ENCODE assay signal across 21 mouse cellular contexts in genomic region chr7:18986503-18986902, GRCm38 (mm10). TPM values are rescaled to one million over a fixed set of nuclear protein-coding genes. Genes with fewer than 3 reads are reported as not detected.
"Had no signal": no experiment of that assay in that cellular context is flagged by ENCODE, and none has a peak within 500 bp of the region (broad histone marks: within the 10 kb centered on the region; RNA-seq: fewer than 3 reads in every experiment).

No protein-coding gene starts in this region.

- H3K27me3 ChIP-seq: midbrain, embryonic 13.5 days had no signal

- H3K27ac ChIP-seq: kidney, embryonic 15.5 days; left cerebral cortex, adult 2 months; limb, embryonic 10.5 days; liver, embryonic 12.5 days; lung, embryonic 15.5 days; macrophage; midbrain, embryonic 13.5 days had no signal

- ATAC-seq: liver, embryonic 12.5 days; midbrain, embryonic 13.5 days had no signal

- DNase-seq: kidney, postnatal 14 days; lung, postnatal 14 days; right cerebral cortex, postnatal 14 days; thymus, postnatal 36 days had no signal

- H3K4me3 ChIP-seq: kidney, embryonic 15.5 days; left cerebral cortex, adult 2 months; limb, embryonic 10.5 days; liver, embryonic 12.5 days; lung, embryonic 15.5 days; midbrain, embryonic 13.5 days had no signal

RNA-seq across cellular contexts. Expression of gene Nanos2, which starts 0.7 kb away (rescaled TPM):
- polyA plus RNA-seq: kidney, embryonic 15.5 days; large intestine, adult 2 months; limb, embryonic 10.5 days; liver, embryonic 12.5 days; liver, embryonic 16.5 days; lung, embryonic 15.5 days; macrophage; small intestine, adult 2 months; stomach, embryonic 16.5 days; thymus, postnatal 0 days had no signal

RNA-seq across cellular contexts. Expression of gene Foxa3, which starts 36.8 kb away (rescaled TPM):
- total RNA-seq: layer of hippocampus, adult 8-10 months; layer of hippocampus, postnatal 14 days; left cerebral cortex, adult 2 months; left cerebral cortex, postnatal 14 days; midbrain, postnatal 0 days had no signal
- polyA plus RNA-seq: limb, embryonic 10.5 days; macrophage; midbrain, embryonic 13.5 days; midbrain, postnatal 0 days; neural tube, embryonic 14.5 days had no signal
